Mouse (Mus musculus): ENCODE measurements around the gene Kdsr.
"Not testable (repeated sequence)": the region's sequence is repeated elsewhere in the genome, so short reads cannot be mapped to it uniquely, and the experiment has no call there.

Kdsr gene

GRCm38 (mm10) chr1:106738092-106738491 lies 21.4 kb downstream of the Kdsr start:
- peak; percentile 36 for DNase-seq (ENCODE audit: low spot score)

GRCm38 (mm10) chr1:106736211-106736610 lies 23.3 kb downstream of the Kdsr start:
- no peak for DNase-seq (ENCODE audit: low spot score)

- peak; percentile 70 for DNase-seq (ENCODE audit: low spot score)
Measured at GRCm38 (mm10) chr1:106735586-106735985, 23.9 kb downstream of the Kdsr start.

- DNase-seq (ENCODE audit: low spot score) = no peak
Measured at GRCm38 (mm10) chr1:106722061-106722460, 37.5 kb downstream of the Kdsr start.

GRCm38 (mm10) chr1:106717736-106718135 lies 41.8 kb downstream of the Kdsr start:
- DNase-seq (ENCODE audit: low spot score) = not testable (repeated sequence)

GRCm38 (mm10) chr1:106717071-106717601 lies 42.4 kb downstream of the Kdsr start:
- peak; percentile 88 for DNase-seq (ENCODE audit: low spot score)

GRCm38 (mm10) chr1:106716141-106716540 lies 43.4 kb downstream of the Kdsr start:
- DNase-seq (ENCODE audit: low spot score) = no peak

GRCm38 (mm10) chr1:106715111-106716083 lies 44.1 kb downstream of the Kdsr start:
- no peak for DNase-seq (ENCODE audit: low spot score)

GRCm38 (mm10) chr1:106714530-106714981 lies 45.0 kb downstream of the Kdsr start:
- DNase-seq (ENCODE audit: low spot score) = peak; percentile 63

GRCm38 (mm10) chr1:106713621-106714529 lies 45.7 kb downstream of the Kdsr start, which contains the start of gene Bcl2:
Gene Bcl2 (minus strand): TSS chr1:106714274.
- DNase-seq (ENCODE audit: low spot score) = peak; percentile 85

- DNase-seq (ENCODE audit: low spot score) = peak; percentile 59
Measured at GRCm38 (mm10) chr1:106712330-106712729, 47.2 kb downstream of the Kdsr start.

GRCm38 (mm10) chr1:106711356-106712125 lies 48.0 kb downstream of the Kdsr start:
- DNase-seq (ENCODE audit: low spot score) = no peak

GRCm38 (mm10) chr1:106710202-106710601 lies 49.3 kb downstream of the Kdsr start:
- no peak for DNase-seq (ENCODE audit: low spot score)

- DNase-seq (ENCODE audit: low spot score) = no peak
Measured at GRCm38 (mm10) chr1:106707036-106707880, 52.3 kb downstream of the Kdsr start.

GRCm38 (mm10) chr1:106703183-106703582 lies 56.3 kb downstream of the Kdsr start:
- no peak for DNase-seq (ENCODE audit: low spot score)

GRCm38 (mm10) chr1:106702471-106703175 lies 56.9 kb downstream of the Kdsr start:
- DNase-seq (ENCODE audit: low spot score) = no peak

- DNase-seq (ENCODE audit: low spot score) = no peak
Measured at GRCm38 (mm10) chr1:106700520-106701114, 58.9 kb downstream of the Kdsr start.

- DNase-seq (ENCODE audit: low spot score) = no peak
Measured at GRCm38 (mm10) chr1:106696472-106696871, 63.1 kb downstream of the Kdsr start.

- DNase-seq (ENCODE audit: low spot score) = no peak
Measured at GRCm38 (mm10) chr1:106695649-106696048, 63.9 kb downstream of the Kdsr start.
